Mouse (Mus musculus): ENCODE data around the gene Gm49340. TPM values are rescaled to one million over a fixed set of nuclear protein-coding genes. Genes with fewer than 3 reads are reported as not detected.

Gm49340 gene
- not detected for polyA plus RNA-seq (2014; fragmentation: Illumina TruSeq; extraction: RNeasy Lipid Tissue Mini Kit (QIAGEN cat#74804); ENCODE audit: low read depth, low replicate concordance)

GRCm38 (mm10) chr11:73329442-73329841 lies at the start of gene Gm49340, which contains the start of the genes Aspa and Spata22:
Gene Gm49340 (plus strand): TSS chr11:73329741.
Gene Aspa (minus strand): TSS chr11:73329596.
Gene Spata22 (plus strand): TSS chr11:73329741.

GRCm38 (mm10) chr11:73350483-73350882 lies 20.9 kb downstream of the Gm49340 start, which contains the start of gene Olfr20:
Gene Olfr20 (plus strand): TSS chr11:73350783.

GRCm38 (mm10) chr11:73370946-73371345 lies 41.4 kb downstream of the Gm49340 start, which contains the start of gene Olfr376:
Gene Olfr376 (plus strand): TSS chr11:73371246.

GRCm38 (mm10) chr11:73399514-73399913 lies 70.0 kb downstream of the Gm49340 start, which contains the start of gene Olfr1:
Gene Olfr1 (minus strand): TSS chr11:73399614.

Other genes starting within 250 kb of the Gm49340 start
- 1.4 TPM for gene Itgae, start 239.2 kb upstream of the Gm49340 start, polyA plus RNA-seq (2014; fragmentation: Illumina TruSeq; extraction: RNeasy Lipid Tissue Mini Kit (QIAGEN cat#74804); ENCODE audit: low read depth, low replicate concordance)
- 4.4 TPM for gene Haspin, start 191.4 kb upstream of the Gm49340 start, polyA plus RNA-seq (2014; fragmentation: Illumina TruSeq; extraction: RNeasy Lipid Tissue Mini Kit (QIAGEN cat#74804); ENCODE audit: low read depth, low replicate concordance)
- not detected for gene P2rx5, start 169.3 kb upstream of the Gm49340 start, polyA plus RNA-seq (2014; fragmentation: Illumina TruSeq; extraction: RNeasy Lipid Tissue Mini Kit (QIAGEN cat#74804); ENCODE audit: low read depth, low replicate concordance)
- gene Emc6, start 152.7 kb upstream of the Gm49340 start, polyA plus RNA-seq (2014; fragmentation: Illumina TruSeq; extraction: RNeasy Lipid Tissue Mini Kit (QIAGEN cat#74804); ENCODE audit: low read depth, low replicate concordance), result 36.6 TPM
- 82.2 TPM for gene Tax1bp3, start 152.7 kb upstream of the Gm49340 start, polyA plus RNA-seq (2014; fragmentation: Illumina TruSeq; extraction: RNeasy Lipid Tissue Mini Kit (QIAGEN cat#74804); ENCODE audit: low read depth, low replicate concordance)
- 18.5 TPM for gene Ctns, start 130.7 kb upstream of the Gm49340 start, polyA plus RNA-seq (2014; fragmentation: Illumina TruSeq; extraction: RNeasy Lipid Tissue Mini Kit (QIAGEN cat#74804); ENCODE audit: low read depth, low replicate concordance)
- gene Shpk, start 130.3 kb upstream of the Gm49340 start, polyA plus RNA-seq (2014; fragmentation: Illumina TruSeq; extraction: RNeasy Lipid Tissue Mini Kit (QIAGEN cat#74804); ENCODE audit: low read depth, low replicate concordance), result 6.1 TPM
- gene Trpv1, start 95.4 kb upstream of the Gm49340 start, polyA plus RNA-seq (2014; fragmentation: Illumina TruSeq; extraction: RNeasy Lipid Tissue Mini Kit (QIAGEN cat#74804); ENCODE audit: low read depth, low replicate concordance), result 0.66 TPM
- gene Trpv3, start 62.4 kb upstream of the Gm49340 start, polyA plus RNA-seq (2014; fragmentation: Illumina TruSeq; extraction: RNeasy Lipid Tissue Mini Kit (QIAGEN cat#74804); ENCODE audit: low read depth, low replicate concordance), result 40.7 TPM
- 32.5 TPM for gene Aspa, start 145 bp upstream of the Gm49340 start, polyA plus RNA-seq (2014; fragmentation: Illumina TruSeq; extraction: RNeasy Lipid Tissue Mini Kit (QIAGEN cat#74804); ENCODE audit: low read depth, low replicate concordance)
- 3.1 TPM for gene Spata22, start within 50 bp of the Gm49340 start, polyA plus RNA-seq (2014; fragmentation: Illumina TruSeq; extraction: RNeasy Lipid Tissue Mini Kit (QIAGEN cat#74804); ENCODE audit: low read depth, low replicate concordance)
- gene Olfr20, start 21.0 kb downstream of the Gm49340 start, polyA plus RNA-seq (2014; fragmentation: Illumina TruSeq; extraction: RNeasy Lipid Tissue Mini Kit (QIAGEN cat#74804); ENCODE audit: low read depth, low replicate concordance), result not detected
- gene Olfr376, start 41.5 kb downstream of the Gm49340 start, polyA plus RNA-seq (2014; fragmentation: Illumina TruSeq; extraction: RNeasy Lipid Tissue Mini Kit (QIAGEN cat#74804); ENCODE audit: low read depth, low replicate concordance), result not detected
- gene Olfr1, start 69.9 kb downstream of the Gm49340 start, polyA plus RNA-seq (2014; fragmentation: Illumina TruSeq; extraction: RNeasy Lipid Tissue Mini Kit (QIAGEN cat#74804); ENCODE audit: low read depth, low replicate concordance), result not detected
- not detected for gene Olfr378, start 98.7 kb downstream of the Gm49340 start, polyA plus RNA-seq (2014; fragmentation: Illumina TruSeq; extraction: RNeasy Lipid Tissue Mini Kit (QIAGEN cat#74804); ENCODE audit: low read depth, low replicate concordance)
- gene Olfr380, start 127.8 kb downstream of the Gm49340 start, polyA plus RNA-seq (2014; fragmentation: Illumina TruSeq; extraction: RNeasy Lipid Tissue Mini Kit (QIAGEN cat#74804); ENCODE audit: low read depth, low replicate concordance), result not detected
- not detected for gene Olfr381, start 161.9 kb downstream of the Gm49340 start, polyA plus RNA-seq (2014; fragmentation: Illumina TruSeq; extraction: RNeasy Lipid Tissue Mini Kit (QIAGEN cat#74804); ENCODE audit: low read depth, low replicate concordance)
- gene Olfr382, start 187.5 kb downstream of the Gm49340 start, polyA plus RNA-seq (2014; fragmentation: Illumina TruSeq; extraction: RNeasy Lipid Tissue Mini Kit (QIAGEN cat#74804); ENCODE audit: low read depth, low replicate concordance), result not detected